Mouse (Mus musculus) adrenal gland, adult 2 months (tissue): Measurements from ENCODE around the gene Tmeff2. TPM values are rescaled to one million over a fixed set of nuclear protein-coding genes. Genes with fewer than 3 reads are reported as not detected.

Source experiments
- DNase-seq: peaks from one replicate; pipeline ENCODE4 v3.0.0; 2021
- polyA plus RNA-seq: library from polyadenylated mRNA; depleted of rRNA; stranded (reverse); fragments of >200 nt; gene quantifications from 2 replicates; pipeline ENCODE4 v1.2.3, GENCODE M21; 2012
- total RNA-seq, 2 experiments: library from RNA; stranded (reverse); gene quantifications; 2 replicates each; pipeline ENCODE4 v1.2.3; 2021

The Tmeff2 gene
- total and polyA plus RNA-seq, 3 experiments, result 6.0 to 8.7 (median 8.1) TPM

DNA sequence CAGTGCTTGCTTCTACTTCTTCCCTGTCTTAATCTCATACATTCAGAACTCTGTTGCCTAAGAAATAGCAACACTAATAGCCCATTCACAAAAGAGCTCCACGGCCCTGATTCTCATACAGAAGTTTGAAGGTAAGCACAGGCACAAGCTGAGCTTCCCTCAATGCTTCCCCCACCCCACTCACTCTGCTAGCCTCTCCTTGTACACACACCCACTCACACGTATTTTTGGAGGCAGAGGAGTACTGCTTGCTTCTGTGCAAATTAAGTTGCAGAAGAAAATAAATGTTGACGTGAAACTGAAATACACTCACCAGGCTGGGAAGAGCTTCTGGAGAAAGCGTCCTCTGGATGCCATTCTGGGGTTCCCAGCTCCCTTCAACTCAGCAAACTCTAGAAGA lies 80.1 kb downstream of the Tmeff2 start:
- no peak for DNase-seq

DNA sequence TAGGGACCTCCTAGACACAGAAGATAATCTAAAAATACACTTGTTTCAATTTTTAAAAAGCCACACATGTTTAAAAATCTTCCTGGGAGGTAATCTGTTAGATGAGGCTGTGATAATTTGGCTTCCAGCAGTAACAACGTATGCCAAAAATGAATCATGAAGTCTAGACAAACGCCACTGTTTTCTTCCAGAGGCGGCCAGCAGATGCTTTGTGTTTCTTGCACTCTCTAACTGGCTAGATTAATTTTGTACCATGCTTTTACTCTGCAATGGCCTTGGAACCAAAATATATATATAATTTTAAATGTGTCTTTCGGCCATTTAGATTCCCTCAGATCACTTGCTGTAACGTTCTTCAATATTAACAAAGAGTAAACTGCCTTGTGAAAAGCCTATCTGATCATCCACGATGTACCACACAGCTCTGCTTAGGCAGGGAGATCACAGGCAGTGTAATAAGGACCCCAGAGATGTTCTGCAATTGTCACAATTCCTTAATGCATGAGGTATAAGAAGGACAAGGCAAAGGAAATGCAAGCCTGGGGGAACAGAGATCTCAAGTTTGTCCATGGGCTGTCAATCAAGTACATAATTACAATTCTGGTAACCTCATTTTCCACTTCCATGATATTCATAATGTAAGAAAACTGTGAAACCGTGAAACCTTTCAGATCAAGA lies 80.8 kb downstream of the Tmeff2 start:
- no peak for DNase-seq

GRCm38 (mm10) chr1:50990661-50991060 lies 90.2 kb downstream of the Tmeff2 start:
- no peak for DNase-seq

DNA sequence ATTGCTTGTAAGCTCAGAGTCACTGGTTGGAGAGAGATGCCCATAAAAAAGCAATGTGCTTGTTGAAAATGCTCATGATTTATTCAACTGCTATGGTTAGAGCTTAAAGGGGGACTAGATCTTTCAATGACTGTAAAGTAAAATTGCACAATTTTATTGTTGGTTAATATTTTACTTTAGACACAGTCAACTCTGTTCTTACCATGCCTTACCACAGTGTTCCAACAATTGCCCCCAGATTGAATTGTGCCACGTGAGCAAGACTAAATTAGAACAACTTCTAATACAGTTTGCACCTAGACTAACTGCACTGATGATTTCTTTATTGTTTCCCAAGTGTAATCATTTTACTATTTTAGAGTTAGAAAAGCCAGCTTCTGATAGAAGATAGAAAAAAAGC lies 94.1 kb downstream of the Tmeff2 start:
- DNase-seq, result no peak

- DNase-seq, result no peak
These were observed 99.3 kb downstream of the Tmeff2 start for GRCm38 (mm10) chr1:50999793-51000192.

- no peak for DNase-seq
These were observed 107.9 kb downstream of the Tmeff2 start for GRCm38 (mm10) chr1:51008344-51008743.

- DNase-seq, result no peak
These were observed 139.8 kb downstream of the Tmeff2 start for GRCm38 (mm10) chr1:51040249-51040648.

GRCm38 (mm10) chr1:51044810-51045209 lies 144.4 kb downstream of the Tmeff2 start:
- no peak for DNase-seq

- no peak for DNase-seq
These were observed 164.1 kb downstream of the Tmeff2 start for GRCm38 (mm10) chr1:51064549-51064948.

- no peak for DNase-seq
These were observed 165.2 kb downstream of the Tmeff2 start for GRCm38 (mm10) chr1:51065652-51066051.

DNA sequence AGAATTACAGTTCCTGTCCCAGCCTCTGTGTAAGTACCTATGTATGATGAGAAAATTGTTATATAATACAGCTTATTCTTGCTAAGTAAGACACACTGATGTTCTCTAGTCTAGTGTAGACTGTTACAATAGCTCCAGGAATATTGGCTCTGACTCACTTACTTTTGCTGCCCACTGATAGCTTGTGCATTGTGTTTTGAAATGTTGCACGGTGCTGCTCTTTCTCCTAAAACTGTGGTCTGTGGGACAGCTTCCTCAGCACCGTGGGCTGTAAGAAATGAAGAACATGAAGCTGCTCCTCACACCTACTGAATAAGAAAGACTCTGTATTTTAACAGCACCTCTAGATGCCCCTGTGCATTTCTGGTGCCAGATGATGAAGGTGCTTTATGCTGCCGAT lies 168.4 kb downstream of the Tmeff2 start:
- DNase-seq, result no peak

- DNase-seq, result no peak
These were observed 168.8 kb downstream of the Tmeff2 start for GRCm38 (mm10) chr1:51069288-51069687.

GRCm38 (mm10) chr1:51074076-51074475 lies 173.6 kb downstream of the Tmeff2 start:
- no peak for DNase-seq

DNA sequence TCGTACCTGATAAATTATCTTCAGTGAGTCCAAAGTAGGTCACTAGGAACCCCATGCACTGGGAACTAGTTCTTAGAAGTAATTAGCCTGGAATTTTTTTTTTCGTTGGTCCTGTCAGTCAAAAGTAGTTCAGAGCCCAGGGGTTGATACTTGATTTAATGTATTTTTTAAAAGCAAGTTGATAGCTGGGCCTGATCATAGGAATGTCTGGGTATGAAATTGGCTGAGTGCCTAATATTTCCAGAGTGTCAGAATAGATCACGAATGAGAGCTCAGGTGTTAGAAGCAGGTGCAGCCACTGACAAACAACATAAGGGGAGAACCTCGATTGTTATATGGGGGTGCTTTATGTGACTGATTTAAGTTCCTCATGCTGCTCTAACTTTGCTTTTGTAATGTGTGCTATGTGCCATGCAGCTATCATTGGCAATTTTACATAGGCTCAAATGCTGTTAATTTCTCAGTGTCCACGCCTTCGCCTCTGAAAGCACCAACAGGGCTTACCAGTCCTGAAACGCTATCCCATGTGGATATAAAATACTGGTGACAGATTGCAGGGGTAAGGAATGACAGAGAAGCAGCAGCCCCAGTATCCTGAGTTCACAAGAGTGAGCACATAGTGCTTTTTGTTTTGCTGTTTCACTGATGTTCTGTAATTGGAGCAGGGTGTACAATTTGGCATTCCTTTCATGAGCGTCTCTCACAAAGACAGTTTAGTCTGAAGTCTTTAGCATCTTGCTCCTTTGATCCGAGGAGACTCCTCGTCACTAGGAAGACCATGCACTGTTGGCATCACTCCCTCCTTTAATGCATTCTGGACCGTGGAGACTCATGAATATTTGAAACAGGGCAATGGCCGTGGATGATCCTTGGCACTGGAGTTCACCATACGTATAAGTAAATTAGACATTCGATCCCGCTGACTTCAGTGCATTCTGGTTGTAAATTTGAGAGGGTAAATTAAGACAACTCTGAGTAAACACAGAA lies 175.6 kb downstream of the Tmeff2 start:
- DNase-seq, result no peak

GRCm38 (mm10) chr1:51088921-51089320 lies 188.5 kb downstream of the Tmeff2 start:
- no peak for DNase-seq

- no peak for DNase-seq
These were observed 189.4 kb downstream of the Tmeff2 start for GRCm38 (mm10) chr1:51089803-51090202.

DNA sequence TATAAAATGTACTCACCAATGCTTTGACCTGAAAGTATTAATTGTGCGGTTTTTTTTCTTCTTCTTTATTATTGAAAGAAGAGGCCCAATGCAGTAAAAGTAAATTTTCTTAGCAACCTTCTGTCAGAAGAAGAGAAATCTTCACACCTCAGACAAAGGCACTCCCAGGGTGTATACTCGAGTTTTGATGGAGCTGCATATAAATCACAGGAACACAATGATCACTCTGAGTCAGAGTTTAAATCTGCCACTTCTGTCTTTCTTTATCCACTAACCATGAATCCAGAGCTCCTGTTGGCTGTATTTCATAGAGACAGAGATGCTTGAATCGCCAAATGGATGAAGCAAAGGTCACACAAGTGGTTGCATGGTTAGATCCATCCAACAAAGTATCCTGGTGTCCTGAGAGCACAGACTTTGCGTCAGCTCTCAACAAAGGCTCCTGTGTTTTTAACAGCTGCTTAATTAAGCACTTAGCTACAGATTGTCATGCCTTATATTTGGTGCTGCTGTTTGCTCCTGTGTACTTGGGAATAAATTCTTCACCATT lies 189.8 kb downstream of the Tmeff2 start:
- DNase-seq, result no peak

DNA sequence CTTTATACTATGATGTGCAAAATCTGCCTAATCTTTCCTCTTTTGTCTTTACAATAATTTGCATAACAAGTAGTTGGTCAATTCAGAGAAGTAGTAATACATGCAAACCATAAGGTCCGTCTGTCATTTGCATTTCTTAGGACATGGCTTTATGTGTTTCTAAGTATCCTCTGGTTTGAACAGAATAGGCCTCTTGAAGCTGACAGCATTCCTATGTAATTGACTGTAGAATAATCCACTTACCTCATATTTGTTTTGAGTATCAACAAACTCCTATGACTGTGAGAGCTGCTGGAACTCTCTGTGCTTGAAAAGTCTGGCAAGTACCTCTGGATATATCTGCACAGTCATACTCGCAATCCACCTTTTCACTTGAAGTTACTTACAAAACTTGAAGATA lies 194.3 kb downstream of the Tmeff2 start:
- no peak for DNase-seq

GRCm38 (mm10) chr1:51096848-51097598 lies 196.6 kb downstream of the Tmeff2 start:
- no peak for DNase-seq

DNA sequence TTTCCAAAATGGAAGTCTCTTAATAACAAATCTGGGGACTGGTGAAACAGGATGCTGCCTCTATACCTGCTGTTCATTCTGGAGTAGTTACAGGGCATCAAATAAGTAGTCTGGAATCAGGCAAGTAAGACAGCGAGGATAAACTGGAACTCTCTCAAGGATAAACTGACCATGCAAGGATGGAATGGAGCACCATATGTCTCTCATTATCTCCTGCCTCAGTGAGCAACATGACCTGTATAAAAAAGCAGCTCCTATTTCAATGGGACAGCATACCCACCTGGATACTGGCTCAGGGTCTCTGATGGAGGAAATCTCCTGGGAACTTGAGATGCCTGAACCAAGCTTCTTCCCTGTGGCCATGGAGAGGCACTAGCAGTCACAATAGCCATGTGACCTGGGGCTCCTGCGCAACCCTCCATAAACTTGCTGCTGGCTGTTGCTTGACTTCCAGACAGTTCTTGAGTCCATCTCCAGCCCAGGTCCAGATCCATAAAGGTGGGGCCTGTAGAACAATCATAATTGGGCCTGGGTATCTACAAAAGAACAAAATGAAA lies 200.7 kb downstream of the Tmeff2 start:
- DNase-seq, result no peak

DNA sequence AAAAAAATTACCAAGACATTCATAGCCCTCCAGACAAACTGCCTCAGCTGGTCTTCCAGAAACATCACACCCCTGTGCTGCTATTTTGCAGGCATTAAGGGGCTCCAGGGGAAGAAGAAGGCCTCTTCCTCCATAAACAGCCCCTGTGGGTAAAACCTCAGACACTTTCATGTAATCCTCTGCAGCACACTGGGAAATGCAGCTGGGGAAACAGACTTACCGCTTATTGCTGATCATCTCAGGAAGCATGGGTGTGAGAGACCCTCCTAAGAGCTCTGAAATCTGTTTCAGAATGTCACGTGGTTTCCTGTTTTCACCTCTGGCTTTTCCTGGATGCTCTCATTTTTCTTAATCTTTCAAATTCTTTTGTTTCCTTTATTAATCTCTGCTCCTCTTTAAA lies 204.3 kb downstream of the Tmeff2 start:
- no peak for DNase-seq

GRCm38 (mm10) chr1:51106401-51106920 lies 206.0 kb downstream of the Tmeff2 start:
- DNase-seq, result no peak
